Mouse (Mus musculus) kidney, adult 2 months (tissue): ENCODE measurements around the gene Mfsd13b.

Experiments
- CTCF ChIP-seq: fragments of 200-500 bp; conservative IDR thresholded peaks from 2 replicates; pipeline ENCODE4 v1.5.1; 2011; ENCODE audit warnings: low read depth, mild to moderate bottlenecking, control low read depth, low read length, moderate library complexity, mixed read lengths; ENCODE audit not compliant: insufficient read depth, insufficient read length
- POLR2A ChIP-seq: fragments of 200-500 bp; IDR thresholded peaks from one replicate; pipeline ENCODE4 v1.6.1; 2011; ENCODE audit warnings: low read depth, low read length, control low read depth

- TF ChIP-seq CTCF (no peak), POLR2A (no peak)
Observed at GRCm38 (mm10) chr7:121045671-121046453, 63.6 kb downstream of the Mfsd13b start.
